Mouse (Mus musculus): ENCODE data around the gene Scrn3. TPM values are rescaled to one million over a fixed set of nuclear protein-coding genes. Genes with fewer than 3 reads are reported as not detected.

The Scrn3 gene
- total RNA-seq, 2 experiments from 2014 or later: 15.0 to 16.8 TPM

DNA sequence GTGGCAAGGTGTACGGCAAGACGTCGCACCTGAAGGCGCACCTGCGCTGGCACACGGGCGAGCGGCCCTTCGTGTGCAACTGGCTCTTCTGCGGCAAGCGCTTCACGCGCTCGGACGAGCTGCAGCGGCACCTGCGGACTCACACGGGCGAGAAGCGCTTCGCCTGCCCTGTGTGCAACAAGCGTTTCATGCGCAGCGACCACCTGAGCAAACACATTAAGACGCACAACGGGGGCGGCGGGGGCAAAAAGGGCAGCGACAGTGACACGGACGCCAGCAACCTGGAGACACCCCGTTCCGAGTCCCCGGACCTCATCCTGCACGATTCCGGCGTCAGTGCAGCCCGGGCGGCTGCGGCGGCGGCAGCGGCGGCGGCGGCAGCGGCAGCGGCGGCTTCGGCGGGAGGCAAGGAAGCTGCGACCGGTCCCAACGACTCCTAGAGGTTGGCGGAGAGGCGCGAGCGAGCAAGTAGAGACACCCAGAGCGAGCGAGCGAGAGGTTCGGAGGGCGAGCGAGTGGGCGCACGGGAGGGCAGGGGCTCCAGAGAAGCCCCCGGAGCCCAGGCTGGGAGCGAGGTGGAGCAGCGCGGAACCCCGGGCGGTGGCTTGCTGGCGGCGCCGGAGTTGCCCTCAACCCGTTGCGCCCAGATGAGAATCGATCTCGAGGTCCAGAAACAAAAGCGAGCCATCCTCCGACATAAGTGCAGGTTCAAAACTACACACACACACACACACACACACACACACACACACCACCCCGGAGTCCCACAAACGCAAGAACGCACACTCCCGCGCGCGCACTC lies 38.1 kb upstream of the Scrn3 start:
- DNase-seq (ENCODE audit: low spot score in 2 of 2): no peak

DNA sequence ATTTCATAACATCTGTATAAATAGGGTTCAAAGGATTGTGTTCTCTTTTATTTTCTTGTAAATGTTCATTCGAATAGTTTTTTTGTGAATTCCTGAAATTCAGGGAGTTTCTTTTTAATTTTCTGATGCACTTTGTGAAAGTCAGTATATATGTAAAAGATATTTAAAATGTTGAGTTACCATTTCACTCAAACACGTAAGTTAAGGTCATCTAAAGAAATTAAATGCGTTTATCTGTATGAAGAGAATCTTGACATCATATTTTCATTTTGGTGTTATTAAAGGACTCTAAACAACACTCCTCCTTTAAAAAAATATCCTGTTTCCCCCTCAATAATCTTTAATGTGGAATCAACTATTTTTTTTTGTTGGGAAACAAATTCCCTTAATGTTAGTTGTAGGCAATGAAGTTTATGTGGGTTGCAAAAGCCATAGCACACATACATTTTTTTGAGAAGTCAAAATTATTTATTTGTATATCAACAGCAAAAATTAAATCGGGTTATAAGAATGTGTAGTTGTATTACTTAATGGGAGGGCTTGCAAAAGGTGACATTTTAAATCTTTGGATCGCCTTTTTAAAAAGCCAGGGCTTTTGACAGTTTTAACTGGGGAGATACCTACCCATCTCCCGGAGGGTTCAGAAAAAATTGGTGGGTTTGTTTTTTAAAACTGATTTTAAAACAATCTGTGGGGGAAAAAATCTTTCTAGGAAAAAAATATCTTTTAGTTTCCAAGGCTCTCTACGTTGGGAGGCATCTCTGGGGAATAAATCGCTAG lies 37.0 kb upstream of the Scrn3 start:
- DNase-seq (ENCODE audit: low spot score in 2 of 2): no peak

DNA sequence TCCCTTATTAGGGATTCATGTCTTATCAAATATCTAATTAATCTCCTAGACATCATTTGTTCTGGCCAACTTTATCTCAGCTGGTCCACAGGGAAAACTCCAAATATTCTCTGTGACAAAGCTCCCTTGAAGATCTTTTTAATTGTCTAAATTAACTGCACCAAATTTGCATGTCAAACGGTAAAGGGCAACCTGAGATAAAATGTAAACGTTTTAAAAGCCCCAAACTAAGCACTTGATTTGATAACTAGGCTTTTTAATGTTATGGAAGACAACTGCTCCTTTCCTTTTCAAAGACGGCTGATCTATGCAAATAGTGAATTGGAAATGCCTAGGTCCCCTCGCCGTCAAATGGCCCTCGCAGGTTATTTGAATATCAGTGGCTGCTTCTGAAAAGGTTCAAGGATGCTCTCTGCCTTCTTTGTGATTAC lies 36.2 kb upstream of the Scrn3 start:
- no peak for DNase-seq (ENCODE audit: low spot score in 2 of 2)

DNA sequence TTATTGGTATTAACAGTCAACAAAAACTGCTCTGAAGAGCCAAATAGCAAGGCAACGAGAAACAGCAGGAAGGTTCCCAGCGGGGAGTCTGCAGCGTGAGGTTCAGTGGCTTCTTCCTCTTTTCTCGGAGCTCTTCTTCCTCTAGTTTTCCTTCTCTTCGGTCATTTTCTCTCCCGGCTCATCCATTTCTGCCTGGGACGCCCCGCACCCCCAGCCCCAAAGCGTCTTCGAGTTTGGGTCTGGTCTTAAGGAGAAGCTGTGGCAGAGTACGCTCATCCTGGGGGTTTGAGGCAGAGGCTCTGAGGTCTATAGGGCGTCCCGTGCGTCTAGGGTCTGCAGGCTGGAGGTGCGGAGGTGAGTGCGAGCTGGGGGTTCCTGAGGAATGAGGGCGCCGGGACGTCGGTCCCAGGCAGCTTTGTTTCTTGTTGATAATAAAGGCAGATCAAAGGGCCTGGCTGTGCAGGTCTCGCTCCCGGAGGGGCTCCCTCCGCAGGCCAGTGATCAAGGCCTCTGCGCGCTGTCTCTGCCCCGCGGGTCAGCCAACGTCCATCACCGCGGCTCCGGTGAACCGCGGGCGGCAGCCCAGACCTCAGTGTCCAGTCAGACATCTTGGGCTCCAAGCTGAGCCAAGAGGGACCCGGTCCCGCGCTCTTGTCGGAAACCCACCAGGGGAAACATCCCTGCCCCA lies 35.2 kb upstream of the Scrn3 start:
- no peak for DNase-seq (ENCODE audit: low spot score in 2 of 2)

DNA sequence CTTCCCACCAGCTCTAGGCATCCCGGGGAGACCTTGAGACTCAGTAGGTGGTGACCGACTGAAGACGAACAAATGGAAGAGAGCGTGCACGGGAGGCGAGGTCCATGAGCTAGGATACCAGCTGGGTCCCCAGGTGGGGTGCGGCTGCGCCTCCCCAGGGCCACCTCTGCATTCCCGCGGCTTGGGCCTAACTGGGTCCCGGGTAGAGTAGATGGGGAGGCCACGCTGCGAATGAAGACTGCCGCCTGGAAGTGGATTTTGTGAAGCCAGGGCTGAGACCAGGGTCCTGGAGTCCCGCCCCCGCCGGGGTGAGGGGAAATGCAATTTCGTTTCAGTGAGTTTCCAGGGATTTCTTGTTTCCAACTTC lies 34.7 kb upstream of the Scrn3 start:
- no peak for DNase-seq (ENCODE audit: low spot score in 2 of 2)

DNA sequence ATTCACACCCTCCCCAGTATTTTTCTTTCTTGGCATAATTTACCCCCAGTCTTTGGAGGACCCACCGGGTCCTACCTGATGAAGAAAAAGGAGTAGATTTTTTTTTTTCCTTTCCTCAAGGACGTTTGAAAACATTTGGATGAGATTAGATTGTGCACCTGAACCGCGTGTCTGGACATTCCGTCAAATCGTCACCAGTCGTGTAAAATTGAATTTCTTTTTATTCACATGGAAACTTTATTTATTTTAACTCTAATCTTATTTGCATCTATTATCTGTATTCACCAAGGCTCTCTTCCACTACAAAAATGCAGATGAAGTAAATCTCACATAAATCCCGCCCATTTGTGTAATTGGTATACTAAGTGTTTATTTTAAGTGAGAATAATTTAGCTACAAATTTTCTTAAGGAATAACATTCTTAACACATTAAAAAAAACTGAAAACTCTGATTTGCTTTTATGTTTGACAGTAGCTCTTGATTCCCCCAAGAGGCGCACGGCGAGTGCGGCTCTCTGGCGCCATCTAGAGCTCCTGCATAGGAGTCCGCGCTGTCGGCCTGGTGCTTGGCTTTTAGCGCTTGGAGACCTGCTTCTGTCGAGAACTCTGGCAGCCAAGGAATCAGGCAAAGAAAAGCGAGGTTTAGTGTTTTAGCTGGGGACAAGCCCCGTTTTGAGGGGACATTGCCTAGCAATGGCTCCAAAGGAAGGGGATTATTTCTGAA lies 34.1 kb upstream of the Scrn3 start:
- peak; percentile 80 to 91 for DNase-seq (ENCODE audit: low spot score in 2 of 2)

DNA sequence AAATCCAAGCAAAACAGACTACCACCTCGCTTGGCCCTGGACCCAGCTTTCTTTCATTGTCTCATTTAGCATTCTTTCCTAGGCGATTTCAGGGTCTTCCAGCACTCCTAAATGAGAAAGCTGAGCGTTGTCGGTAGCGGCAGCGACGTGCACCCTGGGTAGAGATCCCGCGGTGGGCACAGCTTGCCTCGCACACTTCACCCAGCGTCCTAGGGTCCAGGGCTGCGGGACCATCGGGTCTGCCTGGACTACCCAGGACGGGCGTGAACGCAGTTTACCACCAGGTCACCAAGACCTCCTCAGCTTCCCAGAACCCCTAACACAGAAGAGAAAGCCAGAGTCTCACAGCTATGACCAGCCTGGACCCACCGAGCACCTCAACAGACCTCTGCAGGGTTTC lies 33.5 kb upstream of the Scrn3 start:
- peak in 1 of 2 experiments; percentile 26 for DNase-seq (ENCODE audit: low spot score in 2 of 2)

DNA sequence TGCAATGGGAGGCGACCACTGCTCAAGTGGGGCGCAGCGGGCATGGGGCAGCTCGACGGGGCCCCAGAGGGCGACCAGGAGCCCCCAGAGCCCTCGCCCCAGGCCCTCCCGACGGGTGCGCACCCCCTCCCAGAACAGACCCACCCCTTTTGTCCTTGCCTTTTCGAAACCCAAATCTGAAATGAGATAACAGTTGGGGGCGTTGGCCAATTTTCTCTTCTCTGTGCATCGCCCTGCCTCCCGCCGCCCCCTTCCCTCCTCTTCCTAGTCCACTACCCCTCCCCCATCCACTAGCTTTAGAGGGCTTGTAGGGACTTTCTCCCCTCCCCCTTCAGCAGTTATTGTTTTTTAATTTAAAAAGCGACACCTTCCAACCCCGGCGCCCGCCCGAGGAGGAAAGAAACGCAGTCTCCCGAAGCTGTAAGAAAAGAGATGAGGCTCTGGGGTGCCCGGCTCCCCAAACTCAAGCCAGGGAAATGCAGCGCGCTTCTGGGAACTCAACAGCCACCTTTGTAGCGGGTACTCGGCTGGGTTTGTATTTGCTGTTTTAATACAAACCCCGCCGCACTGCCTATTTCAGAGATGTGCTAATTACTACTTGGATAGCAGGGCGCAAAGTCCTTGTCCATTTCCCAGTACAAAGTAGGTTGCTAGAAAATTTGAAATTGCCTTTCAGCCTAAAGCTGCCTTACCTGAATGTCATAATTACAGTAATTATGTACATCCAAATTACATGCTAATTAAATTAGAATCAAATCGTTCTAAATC lies 32.9 kb upstream of the Scrn3 start:
- DNase-seq (ENCODE audit: low spot score in 2 of 2): no peak

DNA sequence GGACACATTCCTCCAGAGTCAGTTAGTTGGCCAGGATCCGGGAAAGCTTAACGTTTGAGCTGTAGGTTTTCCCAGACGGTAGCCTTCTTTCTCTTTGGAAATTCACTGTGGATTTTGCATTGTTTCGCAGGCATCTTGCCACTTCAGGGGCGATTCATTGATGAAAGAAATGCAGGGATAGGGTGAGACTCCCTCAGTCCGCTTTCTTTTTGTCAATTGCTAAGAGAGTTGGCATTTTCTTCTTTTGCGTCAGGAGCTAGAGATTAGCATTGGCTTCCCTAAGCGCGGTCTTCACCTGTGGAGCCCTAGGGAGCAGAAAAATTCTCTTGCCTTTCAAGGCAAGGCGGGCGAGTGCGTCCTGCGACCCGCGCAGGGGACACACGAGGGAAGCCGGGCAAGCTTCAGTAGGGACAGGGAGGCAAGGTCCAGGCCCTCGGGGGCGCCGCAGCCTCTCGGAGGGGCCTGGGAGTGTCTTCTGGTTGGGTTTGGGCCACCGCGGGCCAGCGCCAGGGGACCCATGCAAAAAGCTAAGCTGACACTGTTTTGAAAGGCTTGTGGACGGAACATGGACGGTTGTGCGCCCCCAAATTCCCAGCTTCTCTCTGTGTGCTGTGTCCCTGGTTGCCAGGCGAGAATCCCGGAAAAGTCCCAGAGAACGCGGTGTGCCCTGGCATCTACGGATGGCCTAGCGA lies 31.9 kb upstream of the Scrn3 start:
- no peak for DNase-seq (ENCODE audit: low spot score in 2 of 2)

DNA sequence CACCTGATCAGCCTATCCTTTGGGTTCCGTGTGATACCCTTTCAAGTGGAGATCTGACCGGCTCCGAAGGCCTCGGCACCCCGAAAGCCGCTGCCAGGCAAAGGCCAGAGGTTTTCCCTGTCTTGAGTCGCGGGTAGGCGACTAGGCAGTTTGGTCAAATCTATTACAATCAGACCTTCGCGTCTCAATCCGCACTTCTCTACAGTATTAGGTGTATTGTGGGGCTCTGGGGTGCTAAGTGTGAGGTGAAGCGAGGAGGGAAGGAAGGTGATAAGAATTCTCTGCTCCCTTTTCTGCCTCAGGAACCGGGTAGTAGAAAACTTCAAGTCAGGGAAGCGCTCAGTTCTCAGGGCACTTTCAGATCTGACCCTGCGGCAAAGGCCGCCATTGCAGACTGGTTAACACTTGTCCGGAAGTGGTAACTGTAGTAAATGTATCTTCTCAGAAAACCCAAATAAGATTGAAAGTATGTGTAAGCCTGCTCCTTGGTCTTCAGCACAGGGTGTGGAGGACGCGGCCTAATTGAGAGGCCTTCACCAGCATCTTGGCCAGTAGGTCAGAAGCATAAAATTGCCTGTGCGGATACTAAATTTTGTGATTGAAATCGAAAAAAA lies 31.2 kb upstream of the Scrn3 start:
- no peak for DNase-seq (ENCODE audit: low spot score in 2 of 2)

DNA sequence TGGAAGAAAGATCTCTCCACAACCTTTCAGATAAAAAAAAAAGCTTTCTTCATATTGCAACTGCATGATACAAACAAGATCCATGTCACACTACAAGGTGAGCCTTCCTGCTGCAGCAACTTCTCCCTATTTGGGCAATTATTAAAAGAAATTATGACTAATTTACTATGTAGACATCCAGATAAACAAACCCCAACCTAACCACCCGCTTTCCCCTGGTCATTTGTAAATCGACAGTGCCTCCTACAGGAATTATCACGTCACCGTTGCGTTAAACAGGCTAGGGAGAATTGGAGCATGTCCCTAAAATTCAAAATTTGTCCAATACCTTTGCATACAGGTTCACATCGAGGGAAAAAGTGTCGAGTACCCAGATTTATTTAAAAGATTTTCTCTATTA lies 30.7 kb upstream of the Scrn3 start:
- DNase-seq (ENCODE audit: low spot score in 2 of 2): no peak

DNA sequence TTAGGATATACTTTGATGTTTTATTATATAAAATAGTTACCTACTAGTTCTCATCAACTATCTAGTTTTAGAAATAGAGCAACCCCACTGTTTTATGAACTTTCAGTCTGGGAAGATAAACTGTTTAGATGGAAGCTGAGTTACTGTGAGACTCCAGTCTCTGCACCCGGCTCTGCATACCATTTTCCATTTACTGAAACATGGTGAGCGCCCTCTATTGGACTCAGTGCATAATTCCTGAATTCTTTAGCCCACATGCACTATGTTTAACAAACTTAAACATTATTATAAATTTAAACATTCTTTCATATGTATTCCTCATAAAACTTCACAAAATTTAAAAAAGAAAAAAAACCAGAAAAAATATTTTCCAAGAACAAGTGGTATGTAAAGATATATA lies 26.8 kb upstream of the Scrn3 start:
- peak in 1 of 2 experiments; percentile 39 for DNase-seq (ENCODE audit: low spot score in 2 of 2)

DNA sequence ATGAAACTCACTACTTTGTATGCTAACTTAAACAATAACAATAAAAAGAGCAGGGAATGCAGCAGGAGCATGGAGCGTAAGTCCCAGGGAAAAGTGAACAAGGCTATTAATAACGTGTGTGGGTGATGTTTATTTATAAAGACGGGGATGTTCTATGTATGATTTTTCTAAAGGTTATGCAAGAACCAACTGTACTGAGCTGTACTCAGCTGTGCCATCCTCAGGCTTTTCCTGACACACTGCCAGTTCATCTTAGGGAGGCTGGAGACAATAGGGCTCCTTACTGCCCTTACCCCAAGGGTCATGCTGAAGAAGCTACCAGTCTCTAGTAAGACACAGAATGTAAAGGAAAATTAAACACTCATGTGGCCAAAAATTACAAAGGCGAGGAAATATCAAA lies 21.3 kb upstream of the Scrn3 start:
- no peak for DNase-seq (ENCODE audit: low spot score in 2 of 2)

DNA sequence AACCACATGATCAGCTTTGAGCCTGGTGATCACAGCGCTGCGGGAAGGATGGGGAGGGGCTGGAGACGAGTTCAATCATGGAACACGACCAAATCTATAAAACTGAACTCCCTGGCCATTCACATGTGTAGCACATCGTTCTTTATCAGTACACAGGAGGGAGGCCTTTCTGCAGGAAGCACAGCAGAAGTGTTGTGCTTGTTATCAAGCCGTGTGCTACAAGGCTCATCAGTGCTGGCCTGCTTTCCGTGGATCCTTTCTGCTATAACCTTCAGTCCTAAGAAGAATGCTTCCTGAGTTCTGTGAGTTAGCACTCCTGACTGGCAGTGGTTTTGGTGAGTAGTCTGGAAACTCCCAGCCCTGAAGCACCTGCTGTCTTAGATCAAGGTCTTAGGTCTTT lies 17.4 kb upstream of the Scrn3 start:
- no peak for DNase-seq (ENCODE audit: low spot score in 2 of 2)

DNA sequence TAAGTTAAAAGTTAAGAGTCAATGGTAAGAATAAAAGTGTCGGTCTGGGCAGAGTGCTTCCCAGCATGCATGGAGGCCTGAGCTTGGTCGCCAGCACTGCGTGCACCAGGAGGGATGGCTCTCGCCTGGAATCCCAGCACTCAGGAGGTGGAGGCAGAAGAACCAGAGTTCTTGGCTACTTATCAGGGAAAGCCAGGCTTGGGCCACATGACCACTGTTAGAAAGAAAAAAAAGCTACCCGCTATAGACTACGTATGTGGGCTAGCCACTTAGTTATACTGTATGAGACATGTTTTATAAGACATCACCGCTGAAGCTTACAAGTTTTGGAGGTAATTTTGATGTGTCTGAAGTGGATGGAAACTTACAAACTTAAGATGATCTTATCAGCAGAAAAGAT lies 14.2 kb upstream of the Scrn3 start:
- no peak for DNase-seq (ENCODE audit: low spot score in 2 of 2)

DNA sequence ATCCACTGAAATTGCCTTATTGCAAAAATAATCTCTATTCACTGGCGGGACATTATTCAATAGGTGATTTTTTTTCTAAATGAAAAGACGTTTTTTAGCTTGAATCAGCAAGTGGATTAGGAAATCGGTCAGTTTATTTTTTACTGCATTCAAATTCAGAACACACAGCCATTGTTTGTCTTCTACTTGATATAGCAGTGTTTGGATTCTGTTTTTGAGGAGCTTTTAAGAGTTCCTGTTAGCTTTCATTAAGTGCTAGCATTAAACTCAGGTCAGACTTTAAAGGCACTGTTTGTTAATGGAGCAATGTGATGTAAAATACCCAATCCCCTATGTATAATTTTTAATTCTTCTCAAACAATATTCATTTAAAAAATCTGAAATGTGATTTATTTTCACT lies 13.6 kb upstream of the Scrn3 start:
- DNase-seq (ENCODE audit: low spot score in 2 of 2): no peak

DNA sequence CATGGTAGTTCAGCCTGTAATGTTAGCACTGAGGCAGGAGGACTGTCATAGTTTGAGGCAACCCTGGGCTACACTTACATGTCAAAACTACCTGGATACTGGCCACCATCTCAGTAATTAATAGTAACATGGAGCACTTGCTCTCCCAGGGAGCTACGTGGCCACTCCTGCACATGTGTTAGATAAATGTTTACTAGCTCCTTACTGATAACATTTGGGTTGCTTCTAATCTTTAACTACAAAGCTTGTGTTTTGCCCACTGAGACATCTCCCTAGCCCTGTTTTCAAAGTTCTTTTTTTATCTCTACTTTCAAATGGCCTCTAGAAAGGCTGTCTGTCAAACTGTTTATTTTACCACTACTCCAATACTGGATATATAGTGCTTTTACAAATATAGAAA lies 10.4 kb upstream of the Scrn3 start:
- no peak for DNase-seq (ENCODE audit: low spot score in 2 of 2)

DNA sequence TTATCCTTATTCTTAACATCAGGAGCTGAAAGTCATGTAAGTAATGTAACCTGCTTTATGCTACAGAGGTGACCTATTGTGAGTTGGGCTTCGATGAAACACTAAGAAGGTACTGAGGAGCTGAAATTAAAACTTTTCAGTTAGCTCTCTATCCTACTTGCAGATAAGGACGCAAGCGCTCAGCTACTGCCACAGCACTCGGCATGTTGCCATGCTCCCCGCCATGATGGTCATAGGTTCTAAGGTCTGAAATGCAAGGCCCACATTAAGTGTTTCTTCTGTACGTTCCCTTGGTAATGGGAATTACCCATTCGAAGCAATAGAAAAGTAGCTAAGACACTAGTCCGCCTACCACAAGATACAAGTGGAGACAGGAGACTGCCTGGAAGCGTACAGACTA lies 9.7 kb upstream of the Scrn3 start:
- DNase-seq (ENCODE audit: low spot score in 2 of 2): no peak

DNA sequence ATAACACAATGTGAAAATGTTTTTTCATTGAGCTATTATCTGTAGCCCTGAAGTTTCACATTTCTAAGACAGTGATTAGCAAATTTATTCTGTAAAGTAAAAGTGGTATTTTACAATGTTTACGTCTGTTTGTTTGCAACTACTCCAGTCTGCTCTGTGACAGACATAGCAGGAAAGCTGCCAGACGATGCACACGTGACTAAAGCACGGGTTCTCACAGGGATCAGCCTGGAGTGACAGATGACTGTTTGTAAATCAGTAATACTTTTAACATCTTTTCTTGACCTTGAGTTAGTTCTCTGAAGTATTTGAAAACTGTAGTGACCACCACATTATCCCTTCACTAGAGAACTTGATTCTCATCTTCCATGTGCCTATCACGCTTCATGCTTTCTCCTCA lies 7.9 kb upstream of the Scrn3 start:
- DNase-seq (ENCODE audit: low spot score in 2 of 2): no peak

DNA sequence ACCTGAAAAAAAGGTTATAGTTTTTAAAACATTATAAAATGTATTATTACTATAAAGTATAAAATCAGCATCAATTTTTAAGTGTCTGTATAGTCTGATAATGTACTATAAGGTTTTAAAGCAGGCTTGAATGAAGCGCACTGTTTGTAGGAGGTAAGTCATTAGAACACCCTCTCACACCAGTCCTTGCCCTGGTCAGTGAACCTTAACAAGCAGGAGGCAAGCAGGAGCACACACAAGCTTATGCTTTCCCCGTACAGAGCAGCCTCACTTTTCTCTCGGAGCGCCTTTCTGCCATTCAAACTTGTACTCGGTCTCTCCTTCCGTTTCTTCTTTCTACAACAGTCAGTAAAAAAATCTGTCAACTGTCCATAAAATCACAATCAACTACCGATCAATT lies 6.4 kb upstream of the Scrn3 start:
- no peak for DNase-seq (ENCODE audit: low spot score in 2 of 2)

Measured in layer of hippocampus, postnatal 14 days (tissue).